Mouse (Mus musculus): ENCODE results near the gene Tmem151a. TPM values are rescaled to one million over a fixed set of nuclear protein-coding genes. Genes with fewer than 3 reads are reported as not detected.
A peak's percentile ranks its signal among the peaks of the same experiment; 100 is the strongest.

The Tmem151a gene
- polyA plus RNA-seq, 1 experiment from 2014 or later = 2.2 TPM

- Histone ChIP-seq H3K27ac (replicated peaks; ENCODE audit: low read depth, low read length) (no peak within 1 kb of the TSS), H3K9ac (ENCODE audit: low read length) (peak within 1 kb of the TSS; percentile 3; the same call in 1 of the 2 replicates), H3K4me1 (ENCODE audit: control insufficient read depth, insufficient read depth, low read length) (peaks cover 16% of the 10 kb centered on the region), H3K9me3 (ENCODE audit: control insufficient read depth, low read length) (no peaks in the 10 kb centered on the region), H3K4me2 (ENCODE audit: low read depth, severe bottlenecking) (peak within 1 kb of the TSS; percentile 33), H3K27me3 (ENCODE audit: control insufficient read depth, insufficient read depth, low read length) (peaks cover 33% of the 10 kb centered on the region), H3K4me3 (ENCODE audit: low read depth, low read length) (peak within 1 kb of the TSS; percentile 22), H3K36me3 (ENCODE audit: control insufficient read depth, insufficient read depth, low read length) (peaks cover 8% of the 10 kb centered on the region)
- DNase-seq (ENCODE audit: low spot score) = peak; percentile 67
- WGBS = 20% methylated on average over 12 of the region's 14 CpGs
- ATAC-seq (ENCODE audit: insufficient number of reproducible peaks, low FRiP score, low TSS enrichment, low read depth) = peak; percentile 36; the same call in 1 of the 2 replicates
Observed at GRCm38 (mm10) chr19:5050047-5050905, 35.1 kb downstream of the Tmem151a start, which contains the start of gene Rin1. Rin1 (plus strand) TSS chr19:5050481.

- Histone ChIP-seq H3K27ac (replicated peaks; ENCODE audit: low read depth, low read length) (no peak overlapping the region), H3K4me3 (ENCODE audit: low read depth, low read length) (no peak overlapping the region), H3K9ac (ENCODE audit: low read length) (no peak overlapping the region), H3K9me3 (ENCODE audit: control insufficient read depth, low read length) (no peaks in the 10 kb centered on the region), H3K4me1 (ENCODE audit: control insufficient read depth, insufficient read depth, low read length) (peaks cover 16% of the 10 kb centered on the region), H3K27me3 (ENCODE audit: control insufficient read depth, insufficient read depth, low read length) (peaks cover 33% of the 10 kb centered on the region), H3K4me2 (ENCODE audit: low read depth, severe bottlenecking) (no peak overlapping the region), H3K36me3 (ENCODE audit: control insufficient read depth, insufficient read depth, low read length) (peaks cover 8% of the 10 kb centered on the region)
- 83% methylated on average over 6 of the region's 6 CpGs for WGBS
- no peak for ATAC-seq (ENCODE audit: insufficient number of reproducible peaks, low FRiP score, low TSS enrichment, low read depth)
- DNase-seq (ENCODE audit: low spot score) = no peak
Observed at GRCm38 (mm10) chr19:5049325-5049724, 36.0 kb downstream of the Tmem151a start.

GRCm38 (mm10) chr19:5048138-5049056 lies 36.9 kb downstream of the Tmem151a start:
- no peaks in the 10 kb centered on the region for H3K9me3 ChIP-seq (ENCODE audit: control insufficient read depth, low read length)
- DNase-seq (ENCODE audit: low spot score) (no peak), ATAC-seq (ENCODE audit: insufficient number of reproducible peaks, low FRiP score, low TSS enrichment, low read depth) (no peak)
- H3K27me3 ChIP-seq (ENCODE audit: control insufficient read depth, insufficient read depth, low read length) = peaks cover 28% of the 10 kb centered on the region
- 86% methylated on average over 14 of the region's 14 CpGs for WGBS
- H3K4me1 ChIP-seq (ENCODE audit: control insufficient read depth, insufficient read depth, low read length) = peaks cover 16% of the 10 kb centered on the region
- H3K4me2 ChIP-seq (ENCODE audit: low read depth, severe bottlenecking) = no peak overlapping the region
- H3K36me3 ChIP-seq (ENCODE audit: control insufficient read depth, insufficient read depth, low read length) = peaks cover 8% of the 10 kb centered on the region
- H3K9ac ChIP-seq (ENCODE audit: low read length) = no peak overlapping the region
- H3K4me3 ChIP-seq (ENCODE audit: low read depth, low read length) = no peak overlapping the region
- no peak overlapping the region for H3K27ac ChIP-seq (replicated peaks; ENCODE audit: low read depth, low read length)

GRCm38 (mm10) chr19:5045531-5045930 lies 39.8 kb downstream of the Tmem151a start:
- DNase-seq (ENCODE audit: low spot score) (no peak), ATAC-seq (ENCODE audit: insufficient number of reproducible peaks, low FRiP score, low TSS enrichment, low read depth) (no peak)
- Histone ChIP-seq H3K36me3 (ENCODE audit: control insufficient read depth, insufficient read depth, low read length) (peaks cover 8% of the 10 kb centered on the region), H3K4me1 (ENCODE audit: control insufficient read depth, insufficient read depth, low read length) (peaks cover 13% of the 10 kb centered on the region), H3K9ac (ENCODE audit: low read length) (no peak overlapping the region), H3K27ac (replicated peaks; ENCODE audit: low read depth, low read length) (no peak overlapping the region), H3K9me3 (ENCODE audit: control insufficient read depth, low read length) (no peaks in the 10 kb centered on the region), H3K4me2 (ENCODE audit: low read depth, severe bottlenecking) (no peak overlapping the region), H3K4me3 (ENCODE audit: low read depth, low read length) (no peak overlapping the region), H3K27me3 (ENCODE audit: control insufficient read depth, insufficient read depth, low read length) (peaks cover 2% of the 10 kb centered on the region; the same call in 1 of the 2 replicates)
- 82% methylated on average over 4 of the region's 4 CpGs for WGBS

- H3K36me3 ChIP-seq (ENCODE audit: control insufficient read depth, insufficient read depth, low read length) = no peaks in the 10 kb centered on the region; the same call in 1 of the 2 replicates
- H3K4me3 ChIP-seq (ENCODE audit: low read depth, low read length) = peak overlapping the region; percentile 91
- peak overlapping the region; percentile 99 for H3K4me2 ChIP-seq (ENCODE audit: low read depth, severe bottlenecking)
- peak overlapping the region; percentile 81 for H3K9ac ChIP-seq (ENCODE audit: low read length)
- H3K27me3 ChIP-seq (ENCODE audit: control insufficient read depth, insufficient read depth, low read length) = no peaks in the 10 kb centered on the region
- H3K9me3 ChIP-seq (ENCODE audit: control insufficient read depth, low read length) = no peaks in the 10 kb centered on the region
- ATAC-seq (ENCODE audit: insufficient number of reproducible peaks, low FRiP score, low TSS enrichment, low read depth) (peak; percentile 22; the same call in 1 of the 2 replicates), DNase-seq (ENCODE audit: low spot score) (no peak)
- H3K4me1 ChIP-seq (ENCODE audit: control insufficient read depth, insufficient read depth, low read length) = peaks cover 21% of the 10 kb centered on the region; the same call in 1 of the 2 replicates
- no peak overlapping the region for H3K27ac ChIP-seq (replicated peaks; ENCODE audit: low read depth, low read length)
- 3% methylated on average over 16 of the region's 16 CpGs for WGBS
Observed at GRCm38 (mm10) chr19:5041588-5041987, 43.7 kb downstream of the Tmem151a start.

- no peaks in the 10 kb centered on the region for H3K9me3 ChIP-seq (ENCODE audit: control insufficient read depth, low read length)
- H3K36me3 ChIP-seq (ENCODE audit: control insufficient read depth, insufficient read depth, low read length) = no peaks in the 10 kb centered on the region; the same call in 1 of the 2 replicates
- no peaks in the 10 kb centered on the region for H3K27me3 ChIP-seq (ENCODE audit: control insufficient read depth, insufficient read depth, low read length)
- ATAC-seq (ENCODE audit: insufficient number of reproducible peaks, low FRiP score, low TSS enrichment, low read depth) (peak; percentile 44; the same call in 1 of the 2 replicates), DNase-seq (ENCODE audit: low spot score) (peak; percentile 96)
- peak within 1 kb of the TSS; percentile 91 for H3K4me3 ChIP-seq (ENCODE audit: low read depth, low read length)
- H3K27ac ChIP-seq (replicated peaks; ENCODE audit: low read depth, low read length) = no peak within 1 kb of the TSS; the same call in 1 of the 2 replicates
- 7% methylated on average over 40 of the region's 40 CpGs for WGBS
- H3K4me1 ChIP-seq (ENCODE audit: control insufficient read depth, insufficient read depth, low read length) = peaks cover 21% of the 10 kb centered on the region; the same call in 1 of the 2 replicates
- peak within 1 kb of the TSS; percentile 99 for H3K4me2 ChIP-seq (ENCODE audit: low read depth, severe bottlenecking)
- peak within 1 kb of the TSS; percentile 81 for H3K9ac ChIP-seq (ENCODE audit: low read length)
Observed at GRCm38 (mm10) chr19:5040862-5041523, 44.3 kb downstream of the Tmem151a start, which contains the start of gene Brms1. Brms1 (plus strand) TSS chr19:5041354.

GRCm38 (mm10) chr19:5039301-5040114 lies 45.8 kb downstream of the Tmem151a start:
- H3K9ac ChIP-seq (ENCODE audit: low read length) = peak overlapping the region; percentile 87
- H3K9me3 ChIP-seq (ENCODE audit: control insufficient read depth, low read length) = no peaks in the 10 kb centered on the region
- H3K36me3 ChIP-seq (ENCODE audit: control insufficient read depth, insufficient read depth, low read length) = no peaks in the 10 kb centered on the region
- ATAC-seq (ENCODE audit: insufficient number of reproducible peaks, low FRiP score, low TSS enrichment, low read depth) = 0 out of 2 replicates have a peak, but pooled peaks have one; percentile 12
- H3K27me3 ChIP-seq (ENCODE audit: control insufficient read depth, insufficient read depth, low read length) = no peaks in the 10 kb centered on the region
- peak overlapping the region; percentile 82 for H3K4me3 ChIP-seq (ENCODE audit: low read depth, low read length)
- H3K27ac ChIP-seq (replicated peaks; ENCODE audit: low read depth, low read length) = no peak overlapping the region
- peak overlapping the region; percentile 99 for H3K4me2 ChIP-seq (ENCODE audit: low read depth, severe bottlenecking)
- 12% methylated on average over 41 of the region's 41 CpGs for WGBS
- DNase-seq (ENCODE audit: low spot score) = no peak
- peaks cover 21% of the 10 kb centered on the region; the same call in 1 of the 2 replicates for H3K4me1 ChIP-seq (ENCODE audit: control insufficient read depth, insufficient read depth, low read length)

Data from limb, embryonic 11.5 days (tissue).